Mouse (Mus musculus) midbrain, embryonic 16.5 days (tissue): ENCODE measurements around the gene Taf1. TPM values are rescaled to one million over a fixed set of nuclear protein-coding genes. Genes with fewer than 3 reads are reported as not detected.

Experiments
- ATAC-seq: fragments of 200-750 bp; cut with Nextera tagmentation; 2 replicates; pipeline ENCODE4 v1.8.0; 2017; ENCODE audit warnings: moderate TSS enrichment
- H3K27ac ChIP-seq: fragments of 300-500 bp; sonication (generic); 2 replicates; pipeline ENCODE4 v1.5.1; 2014; ENCODE audit warnings: mild to moderate bottlenecking, low read length, mixed read lengths
- H3K27me3 ChIP-seq: fragments of 300-500 bp; sonication (generic); 2 replicates; pipeline ENCODE4 v1.6.1; 2014; ENCODE audit warnings: low read depth, low read length, mixed read lengths; ENCODE audit not compliant: control insufficient read depth, insufficient read depth
- H3K36me3 ChIP-seq: fragments of 300-500 bp; sonication (generic); 2 replicates; pipeline ENCODE4 v1.6.1; 2014; ENCODE audit warnings: mild to moderate bottlenecking, low read length, moderate library complexity, mixed read lengths; ENCODE audit not compliant: control insufficient read depth, insufficient read depth
- H3K4me1 ChIP-seq: fragments of 300-500 bp; sonication (generic); 2 replicates; pipeline ENCODE4 v1.6.1; 2014; ENCODE audit warnings: mild to moderate bottlenecking, low read length, mixed read lengths; ENCODE audit not compliant: control insufficient read depth, insufficient read depth
- H3K4me2 ChIP-seq: fragments of 300-500 bp; sonication (generic); 2 replicates; pipeline ENCODE4 v1.6.1; 2014; ENCODE audit warnings: mild to moderate bottlenecking, low read length, mixed read lengths
- H3K4me3 ChIP-seq: fragments of 300-500 bp; sonication (generic); 2 replicates; pipeline ENCODE4 v1.5.1; 2014; ENCODE audit warnings: low read depth, mild to moderate bottlenecking, low read length, moderate library complexity, mixed read lengths
- H3K9ac ChIP-seq: fragments of 300-500 bp; sonication (generic); 2 replicates; pipeline ENCODE4 v1.6.1; 2014; ENCODE audit warnings: low read depth, low read length, mixed read lengths
- H3K9me3 ChIP-seq: fragments of 300-500 bp; sonication (generic); replicated peaks from 2 replicates; pipeline ENCODE4 v1.6.1; 2014; ENCODE audit warnings: mild to moderate bottlenecking, low read length, mixed read lengths; ENCODE audit not compliant: control insufficient read depth, poor library complexity, severe bottlenecking
- WGBS: fragments of 180-500 bp; shearing (Covaris S2); extraction: QIAGEN DNeasy Blood & Tissue Kit; methylation state at CpG from one replicate; pipeline ENCODE4 v1.1.7; 2014; 5-methylcytosine and 5-hydroxymethylcytosine counted together
- polyA plus RNA-seq: library from polyadenylated mRNA; unstranded; fragments of >200 nt; fragmentation: Nextera tagmentation; extraction: Ambion mirVana; gene quantifications from 2 replicates; pipeline ENCODE4 v1.2.1, GENCODE M21; 2015

Taf1 gene
- polyA plus RNA-seq, 1 experiment from 2014 or later, result 16.0 TPM

GRCm38 (mm10) chrX:101641161-101641530 lies 108.6 kb downstream of the Taf1 start:
- H3K27me3 ChIP-seq, result peaks cover 2% of the 10 kb centered on the region; the same call in 1 of the 2 replicates
- peak overlapping the region; percentile 63 for H3K4me3 ChIP-seq
- ATAC-seq, result 0 out of 2 replicates have a peak, but pooled peaks have one; percentile 4
- WGBS, result 14% methylated on average over 6 of the region's 6 CpGs
- H3K9me3 ChIP-seq, result no peaks in the 10 kb centered on the region
- H3K4me1 ChIP-seq, result peaks cover 15% of the 10 kb centered on the region
- peak overlapping the region; percentile 28 for H3K4me2 ChIP-seq
- H3K9ac ChIP-seq, result peak overlapping the region; percentile 82
- peak overlapping the region; percentile 92 for H3K27ac ChIP-seq
- no peaks in the 10 kb centered on the region for H3K36me3 ChIP-seq

DNA sequence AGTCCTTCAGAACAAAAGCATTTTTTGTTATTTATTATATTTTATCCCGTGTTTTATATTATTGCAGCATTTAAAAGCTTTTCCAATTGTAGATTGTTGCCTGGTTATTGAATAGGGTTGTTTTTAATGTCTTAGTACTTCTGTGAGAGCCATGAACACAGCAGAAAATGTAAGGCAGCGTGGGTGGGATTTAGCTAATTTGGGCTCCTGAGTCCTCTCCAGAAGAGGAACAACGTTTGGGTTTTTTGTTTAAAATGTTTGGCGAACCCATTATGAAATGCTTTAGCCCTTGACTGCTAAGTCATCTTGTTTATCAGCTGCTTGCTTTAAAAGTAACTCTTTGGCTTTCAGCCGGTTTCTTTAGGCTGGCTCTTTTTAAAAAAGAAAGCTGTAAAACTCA lies 109.6 kb downstream of the Taf1 start:
- Histone ChIP-seq H3K27ac (no peak overlapping the region), H3K4me3 (peak overlapping the region; percentile 63), H3K4me2 (peak overlapping the region; percentile 63), H3K9me3 (no peaks in the 10 kb centered on the region), H3K4me1 (peaks cover 17% of the 10 kb centered on the region), H3K36me3 (no peaks in the 10 kb centered on the region), H3K27me3 (peaks cover 2% of the 10 kb centered on the region; the same call in 1 of the 2 replicates), H3K9ac (peak overlapping the region; percentile 46; the same call in 1 of the 2 replicates)
- no peak for ATAC-seq
- WGBS, result 20% methylated on average over 5 of the region's 5 CpGs

GRCm38 (mm10) chrX:101645286-101645685 lies 112.8 kb downstream of the Taf1 start:
- Histone ChIP-seq H3K27me3 (no peaks in the 10 kb centered on the region), H3K36me3 (no peaks in the 10 kb centered on the region), H3K4me2 (no peak overlapping the region), H3K9me3 (no peaks in the 10 kb centered on the region), H3K4me3 (no peak overlapping the region), H3K27ac (no peak overlapping the region), H3K4me1 (peaks cover 20% of the 10 kb centered on the region), H3K9ac (no peak overlapping the region)
- WGBS, result 77% methylated on average over 2 of the region's 2 CpGs
- no peak for ATAC-seq

DNA sequence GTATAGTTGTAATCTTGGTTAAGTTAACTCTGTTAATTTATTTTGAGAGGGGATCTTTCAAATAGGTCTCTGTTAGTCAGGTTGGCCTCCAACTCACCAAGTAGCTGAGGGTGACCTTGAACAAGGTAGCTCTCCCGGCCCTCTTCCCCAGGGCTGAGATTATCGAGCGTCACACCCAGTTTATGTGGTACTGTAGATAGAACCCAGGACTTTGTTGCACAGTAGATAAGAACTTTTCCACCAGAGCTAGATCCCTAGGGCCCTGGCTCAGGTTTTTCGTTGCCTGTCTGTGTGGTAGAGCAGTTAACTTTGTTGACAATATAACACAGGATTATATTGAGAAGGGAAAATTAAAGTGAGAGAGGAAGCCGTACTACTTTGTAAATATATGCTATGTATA lies 114.1 kb downstream of the Taf1 start:
- Histone ChIP-seq H3K9ac (no peak overlapping the region), H3K4me1 (peaks cover 23% of the 10 kb centered on the region), H3K9me3 (no peaks in the 10 kb centered on the region), H3K27me3 (no peaks in the 10 kb centered on the region), H3K4me2 (no peak overlapping the region), H3K36me3 (no peaks in the 10 kb centered on the region), H3K27ac (no peak overlapping the region), H3K4me3 (no peak overlapping the region)
- ATAC-seq, result no peak
- WGBS, result 84% methylated on average over 5 of the region's 5 CpGs

Other genes with a start within 250 kb of the Taf1 start
- gene Nlgn3, start 233.6 kb upstream of the Taf1 start, polyA plus RNA-seq, result 90.9 and 94.7 TPM in 2 replicates
- 1.3 TPM in 2 replicates for gene Gjb1, start 156.4 kb upstream of the Taf1 start, polyA plus RNA-seq
- gene Zmym3, start 111.9 kb upstream of the Taf1 start, polyA plus RNA-seq, result 110 and 119 TPM in 2 replicates
- 292 and 324 TPM in 2 replicates for gene Nono, start 103.4 kb upstream of the Taf1 start, polyA plus RNA-seq
- 1.2 and 2.1 TPM in 2 replicates for gene Itgb1bp2, start 83.6 kb upstream of the Taf1 start, polyA plus RNA-seq
- 205 and 217 TPM in 2 replicates for gene Ogt, start 107.3 kb downstream of the Taf1 start, polyA plus RNA-seq
- gene Cxcr3, start 201.5 kb downstream of the Taf1 start, polyA plus RNA-seq, result 0.14 and 0.16 TPM in 2 replicates